Mouse (Mus musculus) stomach, postnatal 0 days (tissue): ENCODE data around the gene Tmprss11a.

Experiments
- CTCF ChIP-seq: IDR thresholded peaks from 2 replicates; pipeline ENCODE4 v1.5.1; 2016; ENCODE audit warnings: antibody characterized with exemption, low read depth, mild to moderate bottlenecking, moderate library complexity
- EP300 ChIP-seq: optimal IDR thresholded peaks from 2 replicates; pipeline ENCODE3; 2016; ENCODE audit warnings: antibody characterized with exemption

DNA sequence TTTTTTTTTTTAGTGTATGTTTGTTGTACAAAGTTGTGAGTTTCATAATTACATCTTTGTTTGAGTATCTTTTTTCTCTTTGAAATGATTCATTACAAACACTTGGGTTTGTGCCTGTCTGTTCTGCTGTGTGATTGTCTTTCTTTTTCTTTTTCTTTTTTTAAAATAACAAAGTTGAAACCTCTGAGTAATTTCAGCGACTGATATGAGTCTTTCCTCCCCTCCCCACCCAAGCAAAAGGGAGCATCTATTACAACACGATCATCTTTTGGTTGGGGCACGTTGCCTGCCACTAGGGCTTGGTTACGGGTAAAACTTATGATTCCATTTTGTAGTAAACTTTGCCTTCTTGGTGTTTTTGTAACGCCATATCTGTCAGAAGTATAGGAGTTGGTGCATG is 37.7 kb downstream of the Tmprss11a start:
- TF ChIP-seq EP300 = no peak
- TF ChIP-seq CTCF = no peak
